Mouse (Mus musculus) T-cell, adult 2 months (primary cell): ENCODE data around the gene Ptprc.

ENCODE experiments used
- DNase-seq: peaks from one replicate; pipeline ENCODE4 v3.0.0; 2022; ENCODE audit warnings: low spot score

Gene Ptprc

GRCm38 (mm10) chr1:138148844-138149243 is 26.7 kb downstream of the Ptprc start:
- DNase-seq: peak; percentile 67

GRCm38 (mm10) chr1:138145571-138145970 is 29.9 kb downstream of the Ptprc start:
- DNase-seq: no peak

- DNase-seq: no peak
These were observed 30.4 kb downstream of the Ptprc start for GRCm38 (mm10) chr1:138145148-138145547.

GRCm38 (mm10) chr1:138144365-138144764 is 31.1 kb downstream of the Ptprc start:
- DNase-seq: peak; percentile 49

- peak; percentile 45 for DNase-seq
These were observed 34.7 kb downstream of the Ptprc start for GRCm38 (mm10) chr1:138140769-138141168.

- DNase-seq: no peak
These were observed 37.8 kb downstream of the Ptprc start for GRCm38 (mm10) chr1:138137696-138138095.

- no peak for DNase-seq
These were observed 38.4 kb downstream of the Ptprc start for GRCm38 (mm10) chr1:138137024-138137577.

- DNase-seq: peak; percentile 95
These were observed 39.1 kb downstream of the Ptprc start for GRCm38 (mm10) chr1:138136373-138136779.

- no peak for DNase-seq
These were observed 39.7 kb downstream of the Ptprc start for GRCm38 (mm10) chr1:138135637-138136372.

GRCm38 (mm10) chr1:138135117-138135516 is 40.4 kb downstream of the Ptprc start:
- DNase-seq: no peak

GRCm38 (mm10) chr1:138134324-138134723 is 41.2 kb downstream of the Ptprc start:
- peak; percentile 58 for DNase-seq

GRCm38 (mm10) chr1:138131739-138132138 is 43.8 kb downstream of the Ptprc start:
- DNase-seq: no peak

GRCm38 (mm10) chr1:138130145-138130544 is 45.4 kb downstream of the Ptprc start:
- peak; percentile 54 for DNase-seq

- no peak for DNase-seq
These were observed 48.7 kb downstream of the Ptprc start for GRCm38 (mm10) chr1:138126843-138127242.

GRCm38 (mm10) chr1:138125281-138125680 is 50.2 kb downstream of the Ptprc start:
- no peak for DNase-seq

GRCm38 (mm10) chr1:138123866-138124265 is 51.6 kb downstream of the Ptprc start:
- DNase-seq: peak; percentile 48

GRCm38 (mm10) chr1:138119895-138120294 is 55.6 kb downstream of the Ptprc start:
- DNase-seq: no peak

- no peak for DNase-seq
These were observed 82.3 kb downstream of the Ptprc start for GRCm38 (mm10) chr1:138093219-138093618.

GRCm38 (mm10) chr1:138085810-138086209 is 89.7 kb downstream of the Ptprc start:
- DNase-seq: peak; percentile 20

GRCm38 (mm10) chr1:138083707-138084106 is 91.8 kb downstream of the Ptprc start:
- DNase-seq: no peak

GRCm38 (mm10) chr1:138080308-138080707 is 95.2 kb downstream of the Ptprc start:
- DNase-seq: no peak

- peak; percentile 73 for DNase-seq
These were observed 131.1 kb downstream of the Ptprc start for GRCm38 (mm10) chr1:138044196-138044945.

GRCm38 (mm10) chr1:138040556-138040955 is 135.0 kb downstream of the Ptprc start:
- DNase-seq: no peak
